Mouse (Mus musculus) CH12.LX (cell line): ENCODE data around the gene Olfr1263. TPM values are rescaled to one million over a fixed set of nuclear protein-coding genes. Genes with fewer than 3 reads are reported as not detected.

Source experiments
- DNase-seq: peaks from one replicate; pipeline ENCODE4 v3.0.0-alpha.2; 2013; ENCODE audit errors: extremely low read depth
- H3K27ac ChIP-seq: 2 replicates; pipeline ENCODE4 v1.5.1; 2012; ENCODE audit warnings: low read depth, mild to moderate bottlenecking, control low read depth, moderate library complexity; ENCODE audit not compliant: insufficient read depth
- H3K27me3 ChIP-seq: replicated peaks from 2 replicates; pipeline ENCODE3; 2012; ENCODE audit warnings: inconsistent platforms
- H3K36me3 ChIP-seq, 2 experiments: replicated peaks in 1 of 2; 2 replicates each; pipeline versions ENCODE3 to v1.6.1; 2012; ENCODE audit warnings: inconsistent platforms in 1 of 2, low read length in 1 of 2, mild to moderate bottlenecking in 1 of 2, mixed read lengths in 1 of 2, moderate library complexity in 1 of 2; ENCODE audit not compliant: control insufficient read depth in 1 of 2, insufficient read depth in 1 of 2
- H3K4me1 ChIP-seq, 2 experiments: 2 replicates each; pipeline ENCODE4 v1.6.1; 2012; ENCODE audit warnings: inconsistent platforms in 1 of 2, moderate library complexity in 1 of 2; ENCODE audit not compliant: insufficient read depth in 2 of 2, control insufficient read depth in 1 of 2
- H3K4me2 ChIP-seq: 2 replicates; pipeline ENCODE4 v1.6.1; 2012; ENCODE audit warnings: low read depth, mild to moderate bottlenecking, control low read depth; ENCODE audit not compliant: poor library complexity, insufficient read depth, severe bottlenecking
- H3K4me3 ChIP-seq, 3 experiments: fragments of 150-350 bp in 1 of 3; sonication (generic) in 1 of 3; replicated peaks in 1 of 3; 2 replicates each; pipeline versions ENCODE3 to v1.5.1; 2011 to 2012; ENCODE audit warnings: low read depth in 2 of 3, low read length in 2 of 3, mild to moderate bottlenecking in 2 of 3, moderate library complexity in 2 of 3, control low read depth in 1 of 3, improper control_type of control experiment in 1 of 3, inconsistent platforms in 1 of 3, mixed read lengths in 1 of 3; ENCODE audit not compliant: poor library complexity in 1 of 3
- H3K79me2 ChIP-seq: replicated peaks from 2 replicates; pipeline ENCODE4 v1.6.1; 2012; ENCODE audit warnings: mild to moderate bottlenecking, moderate library complexity; ENCODE audit not compliant: control insufficient read depth, poor library complexity, insufficient read depth, severe bottlenecking; ENCODE audit errors: extremely low read depth
- H3K9ac ChIP-seq: 2 replicates; pipeline ENCODE4 v1.6.1; 2012; ENCODE audit warnings: low read depth, mild to moderate bottlenecking, control low read depth, moderate library complexity; ENCODE audit not compliant: insufficient read depth
- H3K9me3 ChIP-seq: replicated peaks from 2 replicates; pipeline ENCODE3; 2012; ENCODE audit warnings: low read length, inconsistent platforms, mixed read lengths
- EP300 ChIP-seq: IDR thresholded peaks from 2 replicates; pipeline ENCODE4 v1.6.1; 2011; ENCODE audit warnings: low read length, improper control_type of control experiment
- HCFC1 ChIP-seq: IDR thresholded peaks from 2 replicates; pipeline ENCODE4 v1.6.1; 2012; ENCODE audit warnings: low read depth, mild to moderate bottlenecking, inconsistent platforms, low read length, improper control_type of control experiment
- IRF4 ChIP-seq: IDR thresholded peaks from 2 replicates; pipeline ENCODE4 v1.6.1; 2014; ENCODE audit warnings: low read depth, mild to moderate bottlenecking, inconsistent platforms, low read length, improper control_type of control experiment
- MAX ChIP-seq: IDR thresholded peaks from 2 replicates; pipeline ENCODE4 v1.6.1; 2011; ENCODE audit warnings: low read length, improper control_type of control experiment
- MAZ ChIP-seq: IDR thresholded peaks from 2 replicates; pipeline ENCODE4 v1.6.1; 2012; ENCODE audit warnings: low read depth, mild to moderate bottlenecking, inconsistent platforms, low read length, improper control_type of control experiment, moderate library complexity
- MEF2A ChIP-seq: IDR thresholded peaks from 2 replicates; pipeline ENCODE4 v1.6.1; 2014; ENCODE audit warnings: low read depth, mild to moderate bottlenecking, inconsistent platforms, low read length, improper control_type of control experiment, borderline replicate concordance
- MXI1 ChIP-seq: IDR thresholded peaks from 2 replicates; pipeline ENCODE4 v1.6.1; 2011; ENCODE audit warnings: mild to moderate bottlenecking, low read depth, low read length, improper control_type of control experiment
- TBP ChIP-seq: conservative IDR thresholded peaks from 2 replicates; pipeline ENCODE4 v1.6.1; 2011; ENCODE audit warnings: low read depth, low read length, improper control_type of control experiment
- USF1 ChIP-seq: IDR thresholded peaks from 2 replicates; pipeline ENCODE4 v1.6.1; 2014; ENCODE audit warnings: low read depth, mild to moderate bottlenecking, inconsistent platforms, low read length, improper control_type of control experiment
- ZC3H11A ChIP-seq: IDR thresholded peaks from 2 replicates; pipeline ENCODE4 v1.6.1; 2012; ENCODE audit warnings: low read depth, mild to moderate bottlenecking, inconsistent platforms, low read length, improper control_type of control experiment
- dilution Hi-C: fragments of 300-500 bp; cut with MboI; formaldehyde crosslinking; loops from 2 replicates; pipeline ENCODE4 v1.14.3; 2020; ENCODE audit warnings: low sequenced_read_pairs; ENCODE audit not compliant: extremely low pct_unique_long_range_greater_than_20kb, extremely low pct_ligation_motif_present
- in situ Hi-C: fragments of 300-500 bp; cut with MboI; formaldehyde crosslinking; loops from 3 replicates; pipeline ENCODE4 v1.14.3; 2019; ENCODE audit warnings: low sequenced_read_pairs, low pct_ligation_motif_present, low pct_unique_long_range_greater_than_20kb, mixed read lengths
- polyA plus RNA-seq: library from polyadenylated mRNA; unstranded; fragments of >175 nt; gene quantifications from 2 replicates; pipeline ENCODE4 v1.2.1, GENCODE M21; 2012; ENCODE audit warnings: low read depth; ENCODE audit not compliant: insufficient read length
- total RNA-seq, 2 experiments: library from RNA; depleted of rRNA; stranded (reverse); fragments of 300-350 nt in 1 of 2; fragments of >200 nt in 1 of 2; gene quantifications; 2 replicates each; pipeline ENCODE4 v1.2.3; 2012 to 2014

Olfr1263 gene
- total and polyA plus RNA-seq, 3 experiments: not detected

DNA sequence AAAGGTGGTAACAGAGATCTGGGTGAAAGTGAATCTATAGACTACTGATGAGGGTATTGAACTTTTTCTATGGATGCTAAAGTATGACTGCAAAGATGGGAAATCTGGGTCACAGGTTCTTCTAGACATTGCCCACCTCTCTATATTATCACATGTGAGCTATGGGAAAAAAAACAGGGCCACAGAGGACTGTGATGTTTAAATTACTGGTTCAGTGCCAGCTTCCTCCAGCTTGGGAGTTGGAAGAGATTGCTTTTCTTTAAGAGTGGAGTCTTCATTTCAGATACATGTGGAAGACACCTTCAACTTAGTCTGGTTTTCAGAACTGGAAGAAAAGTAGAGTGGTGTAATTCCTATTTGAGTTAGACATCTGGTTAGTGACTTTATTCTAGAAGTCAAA lies 23.1 kb downstream of the Olfr1263 start, which contains the start of gene Olfr1265:
Gene Olfr1265, plus strand, starts transcription at position 301 of the 400 bp plus-strand sequence.
- no peak for DNase-seq
- Histone ChIP-seq H3K4me1 (no peaks in the 10 kb centered on the region), H3K4me3 (no peak within 1 kb of the TSS), H3K27me3 (no peaks in the 10 kb centered on the region), H3K9ac (no peak within 1 kb of the TSS), H3K36me3 (no peaks in the 10 kb centered on the region), H3K79me2 (no peaks in the 10 kb centered on the region), H3K9me3 (no peaks in the 10 kb centered on the region), H3K4me2 (no peak within 1 kb of the TSS), H3K27ac (no peak within 1 kb of the TSS)
- TF ChIP-seq MAZ (no peak), EP300 (no peak), IRF4 (no peak)
- in situ Hi-C loops (no loop called here), dilution Hi-C loops (no loop called here)

DNA sequence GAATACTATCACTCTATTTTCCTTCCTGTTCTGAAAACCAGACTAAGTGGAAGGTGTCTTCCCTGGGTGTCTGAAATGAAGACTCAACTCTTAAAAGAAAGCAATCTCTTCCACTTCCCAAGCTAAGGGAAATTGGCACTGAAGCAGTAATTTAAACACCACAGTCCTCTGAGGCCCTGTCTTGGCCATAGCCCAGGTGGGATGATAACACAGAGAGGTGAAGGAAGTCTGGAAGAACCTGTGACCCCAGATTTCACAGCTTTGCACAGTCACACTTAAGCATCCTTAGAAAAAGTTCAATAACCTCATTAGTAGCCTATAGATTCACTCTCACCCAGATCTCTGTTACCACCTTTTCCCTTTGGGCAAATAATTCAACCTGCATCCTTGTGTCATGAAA lies 51.6 kb downstream of the Olfr1263 start, which contains the start of gene Olfr140:
Gene Olfr140, minus strand, starts transcription at position 101 of the 400 bp plus-strand sequence.
- H3K4me1 ChIP-seq: no peaks in the 10 kb centered on the region
- no peak for DNase-seq
- H3K36me3 ChIP-seq: no peaks in the 10 kb centered on the region
- dilution Hi-C loops: no loop called here
- in situ Hi-C loops: no loop called here
- TF ChIP-seq MAZ (no peak), HCFC1 (no peak), MAX (no peak), MEF2A (no peak), ZC3H11A (no peak), TBP (no peak), MXI1 (no peak), USF1 (no peak)
- H3K4me3 ChIP-seq: no peak within 1 kb of the TSS
- H3K79me2 ChIP-seq: no peaks in the 10 kb centered on the region
- H3K4me2 ChIP-seq: no peak within 1 kb of the TSS
- no peak within 1 kb of the TSS for H3K9ac ChIP-seq
- H3K27me3 ChIP-seq: peaks cover 6% of the 10 kb centered on the region
- no peak within 1 kb of the TSS for H3K27ac ChIP-seq
- H3K9me3 ChIP-seq: no peaks in the 10 kb centered on the region

Other genes with a start within 250 kb of the Olfr1263 start
- not detected in 2 replicates for gene Olfr1254, start 218.5 kb upstream of the Olfr1263 start, total RNA-seq (2012; rRNA removed)
- gene Olfr1254, start 218.5 kb upstream of the Olfr1263 start, total RNA-seq (2014; rRNA removed): not detected in 2 replicates
- gene Olfr1254, start 218.5 kb upstream of the Olfr1263 start, polyA plus RNA-seq: not detected in 2 replicates
- not detected in 2 replicates for gene Olfr1255, start 200.1 kb upstream of the Olfr1263 start, total RNA-seq (2012; rRNA removed)
- gene Olfr1255, start 200.1 kb upstream of the Olfr1263 start, total RNA-seq (2014; rRNA removed): not detected in 2 replicates
- gene Olfr1255, start 200.1 kb upstream of the Olfr1263 start, polyA plus RNA-seq: not detected in 2 replicates
- gene Olfr1256, start 170.6 kb upstream of the Olfr1263 start, total RNA-seq (2012; rRNA removed): not detected in 2 replicates
- gene Olfr1256, start 170.6 kb upstream of the Olfr1263 start, total RNA-seq (2014; rRNA removed): not detected in 2 replicates
- not detected in 2 replicates for gene Olfr1256, start 170.6 kb upstream of the Olfr1263 start, polyA plus RNA-seq
- gene Olfr48, start 163.9 kb upstream of the Olfr1263 start, total RNA-seq (2012; rRNA removed): not detected in 2 replicates
- gene Olfr48, start 163.9 kb upstream of the Olfr1263 start, total RNA-seq (2014; rRNA removed): not detected in 2 replicates
- gene Olfr48, start 163.9 kb upstream of the Olfr1263 start, polyA plus RNA-seq: not detected in 2 replicates
- not detected in 2 replicates for gene Olfr1257, start 133.7 kb upstream of the Olfr1263 start, total RNA-seq (2012; rRNA removed)
- gene Olfr1257, start 133.7 kb upstream of the Olfr1263 start, total RNA-seq (2014; rRNA removed): not detected in 2 replicates
- not detected in 2 replicates for gene Olfr1257, start 133.7 kb upstream of the Olfr1263 start, polyA plus RNA-seq
- not detected in 2 replicates for gene Olfr1258, start 84.8 kb upstream of the Olfr1263 start, total RNA-seq (2012; rRNA removed)
- gene Olfr1258, start 84.8 kb upstream of the Olfr1263 start, total RNA-seq (2014; rRNA removed): not detected in 2 replicates
- gene Olfr1258, start 84.8 kb upstream of the Olfr1263 start, polyA plus RNA-seq: not detected in 2 replicates
- gene Olfr1259, start 63.5 kb upstream of the Olfr1263 start, total RNA-seq (2012; rRNA removed): 0.21 and 0.34 TPM in 2 replicates
- gene Olfr1259, start 63.5 kb upstream of the Olfr1263 start, total RNA-seq (2014; rRNA removed): not detected in 2 replicates
- not detected in 2 replicates for gene Olfr1259, start 63.5 kb upstream of the Olfr1263 start, polyA plus RNA-seq
- not detected in 2 replicates for gene Olfr1260, start 37.8 kb upstream of the Olfr1263 start, total RNA-seq (2012; rRNA removed)
- not detected in 2 replicates for gene Olfr1260, start 37.8 kb upstream of the Olfr1263 start, total RNA-seq (2014; rRNA removed)
- gene Olfr1260, start 37.8 kb upstream of the Olfr1263 start, polyA plus RNA-seq: not detected in 2 replicates
- not detected in 2 replicates for gene Olfr1261, start 20.9 kb upstream of the Olfr1263 start, total RNA-seq (2012; rRNA removed)
- gene Olfr1261, start 20.9 kb upstream of the Olfr1263 start, total RNA-seq (2014; rRNA removed): not detected in 2 replicates
- not detected in 2 replicates for gene Olfr1261, start 20.9 kb upstream of the Olfr1263 start, polyA plus RNA-seq
- gene Olfr1262, start 12.0 kb upstream of the Olfr1263 start, total RNA-seq (2012; rRNA removed): not detected in 2 replicates
- not detected in 2 replicates for gene Olfr1262, start 12.0 kb upstream of the Olfr1263 start, total RNA-seq (2014; rRNA removed)
- gene Olfr1262, start 12.0 kb upstream of the Olfr1263 start, polyA plus RNA-seq: not detected in 2 replicates
- not detected in 2 replicates for gene Olfr1264, start 13.4 kb downstream of the Olfr1263 start, total RNA-seq (2012; rRNA removed)
- not detected in 2 replicates for gene Olfr1264, start 13.4 kb downstream of the Olfr1263 start, total RNA-seq (2014; rRNA removed)
- gene Olfr1264, start 13.4 kb downstream of the Olfr1263 start, polyA plus RNA-seq: not detected in 2 replicates
- gene Olfr1265, start 23.2 kb downstream of the Olfr1263 start, total RNA-seq (2012; rRNA removed): not detected in 2 replicates
- not detected in 2 replicates for gene Olfr1265, start 23.2 kb downstream of the Olfr1263 start, total RNA-seq (2014; rRNA removed)
- not detected in 2 replicates for gene Olfr1265, start 23.2 kb downstream of the Olfr1263 start, polyA plus RNA-seq
- not detected in 2 replicates for gene Olfr140, start 51.5 kb downstream of the Olfr1263 start, total RNA-seq (2012; rRNA removed)
- not detected in 2 replicates for gene Olfr140, start 51.5 kb downstream of the Olfr1263 start, total RNA-seq (2014; rRNA removed)
- gene Olfr140, start 51.5 kb downstream of the Olfr1263 start, polyA plus RNA-seq: not detected in 2 replicates
- not detected in 2 replicates for gene Olfr1269, start 109.3 kb downstream of the Olfr1263 start, total RNA-seq (2012; rRNA removed)
- gene Olfr1269, start 109.3 kb downstream of the Olfr1263 start, total RNA-seq (2014; rRNA removed): not detected in 2 replicates
- gene Olfr1269, start 109.3 kb downstream of the Olfr1263 start, polyA plus RNA-seq: not detected in 2 replicates
- not detected in 2 replicates for gene Olfr32, start 130.2 kb downstream of the Olfr1263 start, total RNA-seq (2012; rRNA removed)
- gene Olfr32, start 130.2 kb downstream of the Olfr1263 start, total RNA-seq (2014; rRNA removed): not detected in 2 replicates
- not detected in 2 replicates for gene Olfr32, start 130.2 kb downstream of the Olfr1263 start, polyA plus RNA-seq
- gene Olfr1270, start 141.0 kb downstream of the Olfr1263 start, total RNA-seq (2012; rRNA removed): not detected in 2 replicates
- not detected in 2 replicates for gene Olfr1270, start 141.0 kb downstream of the Olfr1263 start, total RNA-seq (2014; rRNA removed)
- gene Olfr1270, start 141.0 kb downstream of the Olfr1263 start, polyA plus RNA-seq: not detected in 2 replicates
- gene Olfr1506, start 212.4 kb downstream of the Olfr1263 start, total RNA-seq (2012; rRNA removed): not detected in 2 replicates
- gene Olfr1506, start 212.4 kb downstream of the Olfr1263 start, total RNA-seq (2014; rRNA removed): not detected in 2 replicates
- not detected in 2 replicates for gene Olfr1506, start 212.4 kb downstream of the Olfr1263 start, polyA plus RNA-seq
- not detected in 2 replicates for gene Olfr142, start 245.5 kb downstream of the Olfr1263 start, total RNA-seq (2012; rRNA removed)
- gene Olfr142, start 245.5 kb downstream of the Olfr1263 start, total RNA-seq (2014; rRNA removed): not detected in 2 replicates
- gene Olfr142, start 245.5 kb downstream of the Olfr1263 start, polyA plus RNA-seq: not detected in 2 replicates